Mouse (Mus musculus) large intestine, adult 2 months (tissue): ENCODE results near the gene Helz. TPM values are rescaled to one million over a fixed set of nuclear protein-coding genes. Genes with fewer than 3 reads are reported as not detected.
"Not testable (repeated sequence)": the region's sequence is repeated elsewhere in the genome, so short reads cannot be mapped to it uniquely, and the experiment has no call there.

ENCODE experiments used
- DNase-seq: peaks from one replicate; pipeline ENCODE4 v3.0.0-alpha.2; 2012; ENCODE audit warnings: low read depth, low spot score
- WGBS: fragments of 180-500 bp; shearing (Covaris S2); methylation state at CpG from one replicate; pipeline ENCODE4 v1.1.7; 2018; 5-methylcytosine and 5-hydroxymethylcytosine counted together
- polyA plus RNA-seq: library from polyadenylated mRNA; depleted of rRNA; stranded (reverse); fragments of >200 nt; gene quantifications from 2 replicates; pipeline ENCODE4 v1.2.3, GENCODE M21; 2012; rRNA removed

Gene Helz
- 13.6 and 15.3 TPM in 2 replicates for polyA plus RNA-seq

- DNase-seq, result peak; percentile 40
Observed at GRCm38 (mm10) chr11:107547351-107548203, at the start of gene Helz. TSS of gene Helz (plus strand) at chr11:107547930.

GRCm38 (mm10) chr11:107502801-107503200 lies 44.9 kb upstream of the Helz start:
- no peak for DNase-seq
- WGBS, result 85% methylated on average over 8 of the region's 8 CpGs

More at GRCm38 (mm10) chr11:107547351-107548203, at the start of gene Helz:
- under 1% methylated on average over 66 of the region's 70 CpGs for WGBS

DNA sequence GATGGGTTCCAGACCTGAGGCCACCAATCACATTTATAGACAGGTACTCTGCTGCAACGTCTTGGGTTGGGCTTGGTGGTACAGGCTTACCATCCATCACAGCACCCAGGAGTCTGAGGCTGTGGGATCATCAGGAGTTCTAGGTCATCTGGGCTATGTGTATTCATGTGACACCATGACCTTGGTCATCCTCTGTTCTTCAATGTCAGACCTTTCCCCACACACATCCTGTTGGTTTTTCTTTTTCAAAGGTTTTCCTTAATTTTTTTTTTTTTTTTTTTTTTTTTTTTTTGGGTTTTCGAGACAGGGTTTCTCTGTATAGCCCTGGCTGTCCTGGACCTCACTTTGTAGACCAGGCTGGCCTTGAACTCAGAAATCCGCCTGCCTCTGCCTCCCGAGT lies 43.4 kb upstream of the Helz start:
- not testable (repeated sequence) for DNase-seq
- WGBS, result 90% methylated on average over 3 of the region's 4 CpGs

- WGBS, result 56% methylated on average over 1 of the region's 1 CpGs
- no peak for DNase-seq
Observed at GRCm38 (mm10) chr11:107506260-107506659, 41.5 kb upstream of the Helz start.

DNA sequence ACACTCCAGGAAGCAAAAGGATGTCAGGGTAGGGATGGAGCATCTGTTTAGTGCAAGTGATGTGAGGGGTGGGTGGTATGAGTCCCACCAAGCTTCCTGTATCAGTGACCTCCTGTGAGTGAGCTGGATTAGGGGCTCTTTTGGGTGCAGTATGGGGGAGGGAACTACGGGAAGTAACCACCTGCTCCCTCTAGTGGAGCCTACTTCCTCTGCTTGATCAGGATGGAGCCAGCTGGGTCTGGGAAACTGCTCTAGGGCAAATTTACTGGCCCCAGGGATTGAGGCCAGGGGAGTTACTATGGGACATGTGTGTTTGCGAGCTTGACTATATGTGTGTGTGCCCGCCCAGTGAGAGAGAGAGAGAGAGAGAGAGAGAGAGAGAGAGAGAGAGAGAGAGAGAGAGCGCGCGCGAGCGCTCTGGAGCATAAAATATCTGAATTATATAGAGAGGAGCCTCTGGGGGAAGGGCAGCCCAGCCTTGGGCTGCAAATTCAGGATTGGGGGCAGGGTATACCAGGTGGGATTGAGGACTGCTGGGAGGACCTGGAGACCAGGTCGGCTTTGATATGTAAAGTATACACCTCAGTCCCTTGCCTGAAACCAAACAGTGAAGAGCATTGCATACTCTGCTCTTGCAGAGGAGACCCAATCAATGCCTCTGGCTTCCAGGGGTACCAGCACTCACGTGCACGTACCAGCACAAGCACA lies 37.9 kb upstream of the Helz start:
- 31% methylated on average over 11 of the region's 11 CpGs for WGBS
- no peak for DNase-seq

DNA sequence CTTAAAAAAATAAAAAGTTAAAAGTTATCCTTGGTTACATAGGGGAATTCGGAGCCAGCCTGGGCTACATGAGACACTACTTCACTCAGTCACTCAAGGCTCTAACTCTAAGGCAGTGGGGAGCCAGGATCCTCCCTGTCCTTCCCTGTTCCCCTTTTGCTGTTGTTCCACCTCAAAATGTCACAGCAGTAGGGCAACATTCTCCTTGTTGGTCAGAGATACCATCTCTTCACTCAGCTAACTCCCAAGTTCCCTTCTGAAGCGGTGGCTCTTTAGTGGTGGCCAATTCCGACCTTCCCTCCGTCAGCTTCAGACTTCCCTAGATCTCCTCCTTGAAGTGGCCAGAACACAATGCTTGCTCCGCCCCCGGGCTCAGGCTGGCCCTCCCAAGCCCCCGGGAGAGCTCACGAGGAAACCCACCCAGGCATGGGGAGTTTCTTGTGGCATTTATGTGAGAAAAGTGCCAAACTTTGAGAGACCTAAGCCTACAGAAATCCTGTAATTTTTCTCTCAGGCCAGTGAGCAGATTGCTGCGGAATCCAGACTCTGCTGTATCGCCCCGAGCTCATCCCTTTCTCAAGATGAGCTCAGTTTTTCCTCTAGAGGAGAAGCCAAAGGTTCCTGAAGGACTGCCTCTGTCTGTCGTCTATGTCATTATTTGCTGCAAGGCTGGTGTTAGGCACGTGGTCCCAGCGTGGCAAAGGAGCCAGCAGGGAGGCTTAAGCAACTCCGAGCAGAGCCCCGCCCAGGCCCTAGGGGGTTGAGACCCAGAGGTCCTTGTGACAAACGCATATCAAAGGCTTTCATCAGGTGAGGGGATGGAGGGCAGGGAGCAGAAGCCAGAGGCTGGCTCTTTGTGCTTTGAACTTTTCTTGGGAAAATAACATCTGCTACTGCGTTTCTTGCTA lies 37.1 kb upstream of the Helz start:
- DNase-seq, result no peak
- WGBS, result 10% methylated on average over 18 of the region's 18 CpGs

- WGBS, result 38% methylated on average over 5 of the region's 5 CpGs
- peak; percentile 24 for DNase-seq
Observed at GRCm38 (mm10) chr11:107511954-107512353, 35.8 kb upstream of the Helz start.

- 66% methylated on average over 10 of the region's 10 CpGs for WGBS
- no peak for DNase-seq
Observed at GRCm38 (mm10) chr11:107513047-107513446, 34.7 kb upstream of the Helz start.

GRCm38 (mm10) chr11:107516387-107516786 lies 31.3 kb upstream of the Helz start:
- WGBS, result 84% methylated on average over 2 of the region's 2 CpGs
- DNase-seq, result no peak

GRCm38 (mm10) chr11:107518645-107519429 lies 28.9 kb upstream of the Helz start:
- DNase-seq, result no peak
- WGBS, result 55% methylated on average over 5 of the region's 5 CpGs

- WGBS, result 50% methylated on average over 1 of the region's 1 CpGs
- DNase-seq, result no peak
Observed at GRCm38 (mm10) chr11:107521153-107521552, 26.6 kb upstream of the Helz start.

- 8% methylated on average over 1 of the region's 1 CpGs for WGBS
- no peak for DNase-seq
Observed at GRCm38 (mm10) chr11:107524966-107525365, 22.8 kb upstream of the Helz start.

DNA sequence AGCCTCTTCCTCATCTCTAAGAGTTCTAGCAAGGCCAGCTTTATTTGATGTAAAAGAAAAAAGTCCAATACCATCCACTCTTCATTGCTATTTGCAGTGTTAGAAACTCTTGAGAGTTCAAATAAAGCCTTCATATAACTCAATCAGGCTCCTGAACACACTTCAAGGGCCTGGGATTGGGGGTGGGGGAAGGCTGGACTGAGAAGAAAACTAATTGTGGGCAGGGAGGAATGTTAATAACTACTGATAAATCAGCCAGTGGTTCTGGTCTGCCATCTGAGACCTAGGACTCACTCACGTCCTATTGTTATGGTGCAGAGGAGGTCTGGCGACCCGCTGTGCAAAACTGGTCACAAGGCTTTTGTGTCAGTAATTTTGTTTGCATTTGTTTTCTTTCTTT lies 20.1 kb upstream of the Helz start:
- DNase-seq, result no peak
- WGBS, result 96% methylated on average over 3 of the region's 3 CpGs

DNA sequence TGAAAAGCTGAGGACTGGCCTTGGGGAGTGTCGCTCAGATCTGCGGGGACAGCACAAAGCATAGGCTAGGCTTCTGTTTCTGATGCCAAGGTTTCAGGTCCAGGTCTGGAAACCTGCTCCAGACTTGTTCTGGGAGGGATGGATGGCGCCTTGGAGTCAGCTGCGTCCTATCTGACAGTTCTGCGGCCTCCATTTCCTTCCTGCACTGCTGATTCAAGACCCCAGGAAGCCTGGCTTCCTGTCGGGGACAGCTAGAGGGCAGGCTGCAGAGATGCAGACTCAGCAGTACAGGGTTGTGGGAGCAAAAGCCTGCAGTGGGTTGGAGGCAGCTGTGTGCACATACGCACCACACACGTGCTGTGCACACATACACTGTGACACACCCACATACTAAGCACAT lies 18.4 kb upstream of the Helz start:
- 53% methylated on average over 8 of the region's 8 CpGs for WGBS
- DNase-seq, result no peak

DNA sequence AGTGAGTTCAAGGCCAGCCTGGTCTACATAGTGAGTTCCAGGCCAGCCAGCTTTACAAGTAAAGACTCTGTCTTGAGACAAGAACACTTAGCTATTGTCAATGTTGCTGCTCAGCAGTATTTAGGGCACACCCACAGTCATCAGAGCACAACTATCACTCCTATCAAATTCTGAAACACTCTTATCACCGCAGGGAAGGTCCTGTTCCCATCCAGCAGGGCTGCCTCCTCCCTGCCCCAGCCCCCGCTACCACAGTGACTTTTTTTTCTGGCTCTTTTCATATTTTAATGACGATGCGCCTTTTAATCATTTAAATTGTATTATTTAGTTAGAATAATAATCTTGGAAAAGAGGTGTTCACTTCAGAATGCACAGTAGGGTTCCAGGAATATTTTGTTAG lies 16.3 kb upstream of the Helz start:
- 77% methylated on average over 4 of the region's 4 CpGs for WGBS

GRCm38 (mm10) chr11:107532271-107532670 lies 15.5 kb upstream of the Helz start:
- no peak for DNase-seq
- 26% methylated on average over 5 of the region's 5 CpGs for whole genome bisulfite sequencing

More for the DNA sequence above, 16.3 kb upstream of the Helz start:
- no peak for DNase-seq

- no peak for DNase-seq
- WGBS, result 67% methylated on average over 4 of the region's 4 CpGs
Observed at GRCm38 (mm10) chr11:107538994-107539393, 8.7 kb upstream of the Helz start.

- WGBS, result 70% methylated on average over 1 of the region's 1 CpGs
- DNase-seq, result no peak
Observed at GRCm38 (mm10) chr11:107540339-107540738, 7.4 kb upstream of the Helz start.
